Mouse (Mus musculus) limb, embryonic 15.5 days (tissue): Measurements from ENCODE around the gene Gfy. TPM values are rescaled to one million over a fixed set of nuclear protein-coding genes. Genes with fewer than 3 reads are reported as not detected.

Source experiments
- ATAC-seq: fragments of 200-750 bp; cut with Nextera tagmentation; 2 replicates; pipeline ENCODE4 v1.8.0; 2017; ENCODE audit warnings: low read depth, moderate TSS enrichment; ENCODE audit not compliant: insufficient number of reproducible peaks, low FRiP score, low TSS enrichment
- H3K27ac ChIP-seq: fragments of 300-500 bp; sonication (generic); 2 replicates; pipeline ENCODE4 v1.5.1; 2015; ENCODE audit warnings: moderate library complexity, mild to moderate bottlenecking, inconsistent platforms
- H3K27me3 ChIP-seq: fragments of 300-500 bp; sonication (generic); 2 replicates; pipeline ENCODE4 v1.6.1; 2015; ENCODE audit warnings: inconsistent platforms
- H3K36me3 ChIP-seq: fragments of 300-500 bp; sonication (generic); 2 replicates; pipeline ENCODE4 v1.6.1; 2015; ENCODE audit warnings: inconsistent platforms
- H3K4me1 ChIP-seq: fragments of 300-500 bp; sonication (generic); 2 replicates; pipeline ENCODE4 v1.6.1; 2015; ENCODE audit warnings: inconsistent platforms
- H3K4me2 ChIP-seq: fragments of 300-500 bp; sonication (generic); 2 replicates; pipeline ENCODE4 v1.6.1; 2015; ENCODE audit warnings: mild to moderate bottlenecking, inconsistent platforms
- H3K4me3 ChIP-seq: fragments of 300-500 bp; sonication (generic); 2 replicates; pipeline ENCODE4 v1.5.1; 2015; ENCODE audit warnings: mild to moderate bottlenecking, inconsistent platforms
- H3K9ac ChIP-seq: fragments of 300-500 bp; sonication (generic); 2 replicates; pipeline ENCODE4 v1.6.1; 2015; ENCODE audit warnings: inconsistent platforms
- H3K9me3 ChIP-seq: fragments of 300-500 bp; sonication (generic); 2 replicates; pipeline ENCODE4 v1.6.1; 2016; ENCODE audit warnings: inconsistent platforms
- WGBS: fragments of 180-500 bp; shearing (Covaris S2); methylation state at CpG from one replicate; pipeline ENCODE4 v1.1.7; 2015; 5-methylcytosine and 5-hydroxymethylcytosine counted together
- polyA plus RNA-seq: library from polyadenylated mRNA; unstranded; fragments of >200 nt; fragmentation: Nextera tagmentation; extraction: Ambion mirVana; gene quantifications from 2 replicates; pipeline ENCODE4 v1.2.1, GENCODE M21; 2015

Gene Gfy
- polyA plus RNA-seq, 1 experiment from 2014 or later = not detected

- H3K9ac ChIP-seq = peak within 1 kb of the TSS; percentile 47
- under 1% methylated on average over 40 of the region's 41 CpGs for WGBS
These were observed 15.5 kb downstream of the Gfy start, which contains the start of gene Slc17a7 for GRCm38 (mm10) chr7:45163735-45164490. Gene Slc17a7, plus strand, starts transcription at chr7:45163949.

GRCm38 (mm10) chr7:45162996-45163615 lies 16.3 kb downstream of the Gfy start:
- H3K4me1 ChIP-seq = peaks cover 19% of the 10 kb centered on the region
- ATAC-seq = no peak
- H3K27me3 ChIP-seq = peaks cover 58% of the 10 kb centered on the region
- H3K4me2 ChIP-seq = no peak overlapping the region
- no peak overlapping the region for H3K27ac ChIP-seq
- 69% methylated on average over 9 of the region's 9 CpGs for WGBS
- H3K9ac ChIP-seq = no peak overlapping the region
- H3K36me3 ChIP-seq = peaks cover 29% of the 10 kb centered on the region
- H3K9me3 ChIP-seq = no peaks in the 10 kb centered on the region
- H3K4me3 ChIP-seq = no peak overlapping the region

More at GRCm38 (mm10) chr7:45163735-45164490, 15.5 kb downstream of the Gfy start, which contains the start of gene Slc17a7:
- peak within 1 kb of the TSS; percentile 46 for H3K4me3 ChIP-seq
- no peak within 1 kb of the TSS for H3K27ac ChIP-seq
- H3K4me1 ChIP-seq = peaks cover 19% of the 10 kb centered on the region
- H3K4me2 ChIP-seq = peak within 1 kb of the TSS; percentile 73
- H3K27me3 ChIP-seq = peaks cover 66% of the 10 kb centered on the region
- no peaks in the 10 kb centered on the region for H3K9me3 ChIP-seq
- H3K36me3 ChIP-seq = peaks cover 21% of the 10 kb centered on the region
- no peak for ATAC-seq

DNA sequence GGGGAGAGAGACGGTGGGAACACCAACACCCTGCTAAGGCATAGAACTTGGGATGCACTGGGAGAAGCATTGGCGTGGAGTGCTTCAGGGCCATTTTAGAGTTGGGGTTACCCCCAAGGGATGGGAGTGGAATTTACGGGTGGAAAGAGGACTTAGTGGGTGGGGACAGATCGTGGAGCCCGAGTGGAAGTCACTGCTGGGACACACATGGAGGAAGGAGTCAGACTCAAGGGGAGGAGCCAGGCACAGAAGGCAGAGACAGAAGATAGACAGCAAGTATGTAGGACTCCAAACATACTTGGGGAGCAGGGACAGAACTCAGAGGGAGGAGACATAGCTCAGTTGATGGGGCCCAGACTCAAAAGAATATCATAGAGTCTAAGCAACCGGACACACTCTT lies 16.8 kb downstream of the Gfy start:
- 26% methylated on average over 6 of the region's 6 CpGs for WGBS
- Histone ChIP-seq H3K9ac (no peak overlapping the region; the same call in 1 of the 2 replicates), H3K4me3 (peak overlapping the region; percentile 45)

DNA sequence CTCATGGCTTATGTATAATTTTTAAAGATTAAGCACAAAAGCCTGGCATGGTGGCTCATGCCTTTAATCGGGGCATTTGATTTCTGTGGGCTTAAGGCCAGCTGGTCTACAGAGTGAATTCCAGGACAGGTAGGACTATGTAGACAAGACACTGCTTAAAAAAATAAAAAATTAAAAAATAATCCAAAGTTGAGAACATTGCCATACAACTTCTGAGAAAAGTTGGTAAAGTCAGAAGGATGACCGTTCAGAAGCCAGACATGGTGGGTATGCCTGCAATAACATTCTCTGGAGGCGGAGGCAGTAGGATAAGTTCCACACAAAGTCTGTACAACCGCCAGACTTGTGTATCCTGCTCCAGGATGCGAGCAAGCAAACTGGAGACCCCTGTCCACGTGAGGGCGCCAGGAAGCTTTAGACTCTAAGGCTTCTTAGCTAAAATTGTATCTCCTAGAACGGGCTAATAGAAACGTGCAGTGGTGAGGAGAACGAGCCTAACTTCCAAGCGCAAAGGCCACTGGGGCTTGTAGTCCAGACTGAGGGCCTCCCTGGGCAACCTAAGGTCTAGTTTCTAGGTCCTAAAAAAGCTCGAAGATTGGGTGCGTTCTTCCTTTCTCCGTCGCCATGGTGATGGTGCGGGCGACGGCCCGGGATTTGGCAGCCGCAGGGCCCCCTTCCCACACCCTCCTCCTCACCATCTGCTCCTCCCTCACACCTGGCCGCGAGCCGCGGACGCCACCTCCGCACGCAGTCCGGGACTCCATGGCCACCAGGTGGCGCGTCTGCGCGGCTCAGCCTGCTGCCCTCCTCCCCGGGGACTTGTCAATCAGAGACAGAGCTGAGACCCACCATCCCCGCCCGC lies 17.5 kb downstream of the Gfy start:
- WGBS = 4% methylated on average over 35 of the region's 35 CpGs
- peak overlapping the region; percentile 28; the same call in 1 of the 2 replicates for H3K27ac ChIP-seq
- no peaks in the 10 kb centered on the region for H3K9me3 ChIP-seq
- H3K4me2 ChIP-seq = peak overlapping the region; percentile 80
- peaks cover 19% of the 10 kb centered on the region for H3K4me1 ChIP-seq
- peak overlapping the region; percentile 45 for H3K4me3 ChIP-seq
- no peak overlapping the region for H3K9ac ChIP-seq
- peaks cover 46% of the 10 kb centered on the region for H3K27me3 ChIP-seq
- H3K36me3 ChIP-seq = peaks cover 39% of the 10 kb centered on the region
- peak; percentile 92 for ATAC-seq

More for the DNA sequence above, 16.8 kb downstream of the Gfy start:
- ATAC-seq = no peak
- Histone ChIP-seq H3K9me3 (no peaks in the 10 kb centered on the region), H3K4me2 (peak overlapping the region; percentile 80), H3K36me3 (peaks cover 34% of the 10 kb centered on the region), H3K27me3 (peaks cover 53% of the 10 kb centered on the region), H3K27ac (no peak overlapping the region), H3K4me1 (peaks cover 19% of the 10 kb centered on the region)

GRCm38 (mm10) chr7:45160866-45161265 lies 18.5 kb downstream of the Gfy start:
- WGBS = 90% methylated on average over 3 of the region's 3 CpGs
- ATAC-seq = no peak
- Histone ChIP-seq H3K36me3 (peaks cover 39% of the 10 kb centered on the region), H3K9ac (no peak overlapping the region), H3K4me2 (no peak overlapping the region), H3K4me3 (no peak overlapping the region), H3K9me3 (no peaks in the 10 kb centered on the region), H3K27me3 (peaks cover 36% of the 10 kb centered on the region), H3K27ac (no peak overlapping the region), H3K4me1 (peaks cover 19% of the 10 kb centered on the region)

DNA sequence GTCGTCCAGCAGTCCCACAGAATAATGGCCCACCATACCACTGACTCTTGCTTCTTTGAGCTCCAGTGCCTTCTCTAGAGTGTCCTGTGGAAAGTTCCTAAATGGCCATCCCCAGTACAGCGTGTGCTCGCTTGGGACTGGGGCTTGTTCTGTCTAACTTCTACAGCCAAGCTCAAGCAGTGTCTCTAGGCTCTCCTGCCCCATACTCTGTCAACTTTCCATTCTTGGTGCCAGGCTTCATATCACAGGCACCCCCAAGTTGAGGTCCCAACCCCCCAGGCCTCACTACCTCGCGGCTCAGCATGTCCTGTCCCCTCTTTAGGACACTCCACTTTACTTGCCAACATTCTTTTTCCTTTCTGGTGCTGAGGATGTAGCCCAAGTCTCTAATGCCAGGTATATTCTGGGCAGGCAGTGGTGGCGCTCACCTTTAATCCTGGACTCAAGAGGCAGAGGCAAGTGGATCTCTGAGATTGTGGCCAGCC lies 19.0 kb downstream of the Gfy start:
- 95% methylated on average over 6 of the region's 6 CpGs for WGBS

GRCm38 (mm10) chr7:45158991-45159390 lies 20.4 kb downstream of the Gfy start:
- WGBS = 89% methylated on average over 6 of the region's 6 CpGs
- no peaks in the 10 kb centered on the region for H3K9me3 ChIP-seq
- no peak overlapping the region for H3K9ac ChIP-seq
- H3K27me3 ChIP-seq = peaks cover 17% of the 10 kb centered on the region
- no peak for ATAC-seq
- H3K4me2 ChIP-seq = no peak overlapping the region
- peaks cover 25% of the 10 kb centered on the region for H3K4me1 ChIP-seq
- peaks cover 39% of the 10 kb centered on the region for H3K36me3 ChIP-seq
- H3K4me3 ChIP-seq = no peak overlapping the region
- H3K27ac ChIP-seq = no peak overlapping the region

More for the DNA sequence above, 19.0 kb downstream of the Gfy start:
- H3K27me3 ChIP-seq = peaks cover 31% of the 10 kb centered on the region
- no peak overlapping the region for H3K27ac ChIP-seq
- no peak for ATAC-seq
- H3K36me3 ChIP-seq = peaks cover 39% of the 10 kb centered on the region
- no peak overlapping the region for H3K4me3 ChIP-seq
- peaks cover 21% of the 10 kb centered on the region for H3K4me1 ChIP-seq
- no peak overlapping the region for H3K9ac ChIP-seq
- H3K4me2 ChIP-seq = no peak overlapping the region
- H3K9me3 ChIP-seq = no peaks in the 10 kb centered on the region

GRCm38 (mm10) chr7:45157459-45157858 lies 21.9 kb downstream of the Gfy start:
- no peak for ATAC-seq
- Histone ChIP-seq H3K27ac (no peak overlapping the region), H3K4me3 (no peak overlapping the region), H3K4me2 (no peak overlapping the region), H3K4me1 (peaks cover 21% of the 10 kb centered on the region), H3K36me3 (peaks cover 39% of the 10 kb centered on the region), H3K9me3 (no peaks in the 10 kb centered on the region), H3K9ac (no peak overlapping the region), H3K27me3 (peaks cover 2% of the 10 kb centered on the region)
- WGBS = 87% methylated on average over 14 of the region's 14 CpGs

GRCm38 (mm10) chr7:45156206-45156605 lies 23.2 kb downstream of the Gfy start:
- no peaks in the 10 kb centered on the region for H3K27me3 ChIP-seq
- H3K4me1 ChIP-seq = peaks cover 14% of the 10 kb centered on the region; the same call in 1 of the 2 replicates
- H3K9me3 ChIP-seq = no peaks in the 10 kb centered on the region
- H3K36me3 ChIP-seq = peaks cover 39% of the 10 kb centered on the region
- H3K27ac ChIP-seq = no peak overlapping the region
- no peak overlapping the region for H3K4me2 ChIP-seq
- ATAC-seq = no peak
- no peak overlapping the region for H3K4me3 ChIP-seq
- H3K9ac ChIP-seq = no peak overlapping the region
- 95% methylated on average over 15 of the region's 15 CpGs for WGBS

- Histone ChIP-seq H3K27ac (peak overlapping the region; percentile 99; the same call in 1 of the 2 replicates), H3K27me3 (no peaks in the 10 kb centered on the region), H3K9me3 (no peaks in the 10 kb centered on the region), H3K36me3 (peaks cover 35% of the 10 kb centered on the region), H3K9ac (no peak overlapping the region), H3K4me1 (peaks cover 14% of the 10 kb centered on the region; the same call in 1 of the 2 replicates), H3K4me2 (no peak overlapping the region), H3K4me3 (no peak overlapping the region)
- no peak for ATAC-seq
- whole genome bisulfite sequencing = 80% methylated on average over 9 of the region's 9 CpGs
These were observed 23.8 kb downstream of the Gfy start for GRCm38 (mm10) chr7:45155590-45155989.

DNA sequence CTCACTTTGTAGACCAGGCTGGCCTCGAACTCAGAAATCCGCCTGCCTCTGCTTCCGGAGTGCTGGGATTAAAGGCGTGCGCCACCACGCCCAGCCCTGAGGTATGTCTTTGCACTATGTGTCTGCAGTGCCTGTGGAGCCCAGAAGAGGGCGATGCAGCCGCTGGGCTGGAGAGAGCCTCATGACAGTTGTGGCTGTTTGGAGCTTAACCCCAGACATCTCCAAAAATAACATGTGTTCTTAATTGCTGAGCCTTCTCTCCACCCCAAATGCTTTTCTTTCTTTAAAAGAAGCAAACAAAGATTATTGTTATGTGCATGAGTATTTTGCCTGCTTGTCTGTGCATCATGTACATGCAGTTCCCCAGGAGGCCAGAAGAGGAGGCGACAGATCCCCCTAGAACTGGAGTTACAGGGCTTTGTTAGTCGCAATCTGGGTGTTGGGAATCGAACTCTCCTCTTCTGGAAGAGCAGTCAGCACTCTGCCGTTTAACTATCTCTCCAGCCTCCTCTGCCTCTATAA lies 24.3 kb downstream of the Gfy start:
- Histone ChIP-seq H3K36me3 (peaks cover 29% of the 10 kb centered on the region), H3K9ac (no peak overlapping the region), H3K4me1 (peaks cover 14% of the 10 kb centered on the region; the same call in 1 of the 2 replicates), H3K4me3 (peak overlapping the region; percentile 78), H3K9me3 (no peaks in the 10 kb centered on the region), H3K4me2 (peak overlapping the region; percentile 58), H3K27ac (peak overlapping the region; percentile 99; the same call in 1 of the 2 replicates), H3K27me3 (no peaks in the 10 kb centered on the region)
- 75% methylated on average over 12 of the region's 12 CpGs for WGBS
- no peak for ATAC-seq
